ENCODE assay signal across 10 mouse cellular contexts in the genomic region with DNA sequence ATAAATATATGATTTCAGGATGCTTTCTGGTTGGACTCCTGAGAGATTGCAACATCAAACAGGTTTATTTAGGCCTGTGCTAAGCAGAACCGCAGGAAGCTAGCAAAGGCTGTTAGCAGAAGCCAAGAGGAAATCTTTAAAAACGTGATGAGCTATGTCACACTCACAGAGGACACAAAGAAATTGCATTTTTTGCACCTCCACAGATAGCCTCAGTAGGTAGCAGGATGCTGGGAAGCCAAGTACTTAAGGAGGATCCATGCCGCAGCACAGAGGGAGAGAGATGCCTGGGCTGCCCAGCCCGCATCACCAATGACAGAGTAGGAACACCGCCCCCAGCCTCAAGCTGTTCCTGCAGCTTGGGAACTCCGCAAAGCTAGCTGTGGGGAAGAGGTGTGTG.
DNase-seq lines count a peak whose midpoint lies in the region; ATAC-seq and TF ChIP-seq lines count a peak whose summit lies in the region.
"Had no signal": no experiment of that assay in that cellular context is flagged by ENCODE, and none has a peak within 500 bp of the region (broad histone marks: within the 10 kb centered on the region; RNA-seq: fewer than 3 reads in every experiment).

No protein-coding gene starts in this region.

- intact Hi-C loops in gastrocnemius, postnatal 36 days (cut with DNase I) = no loop called here

- peak; percentile 11 for DNase-seq in ZHBTc4 (ENCODE audit: low read depth, low spot score)
- peak; percentile 81 to 85 for DNase-seq in layer of hippocampus, adult 2 months (ENCODE audit: low spot score in 2 of 2)
- no peak for DNase-seq in gastrocnemius, postnatal 36 days
- no peak for DNase-seq in ovary, postnatal 10 days (ENCODE audit: low spot score)
- DNase-seq in testis, postnatal 10 days (ENCODE audit: low spot score) = no peak

- no peak for ATAC-seq in embryonic facial prominence, embryonic 12.5 days (ENCODE audit: insufficient number of reproducible peaks, insufficient read depth, low FRiP score, low TSS enrichment)
- peak; percentile 96 for ATAC-seq in midbrain, embryonic 13.5 days
- no peak for ATAC-seq in liver, embryonic 12.5 days

- TF ChIP-seq CTCF in layer of hippocampus, adult 2 months (conservative IDR thresholded peaks at IDR 0.05) = no peak

- no peaks in the 10 kb centered on the region for H3K36me3 ChIP-seq in embryonic facial prominence, embryonic 12.5 days
- H3K36me3 ChIP-seq in midbrain, embryonic 13.5 days = no peaks in the 10 kb centered on the region
- H3K36me3 ChIP-seq in liver, embryonic 12.5 days = no peaks in the 10 kb centered on the region
- H3K36me3 ChIP-seq: lung, embryonic 15.5 days had no signal

- H3K9me3 ChIP-seq in embryonic facial prominence, embryonic 12.5 days = no peaks in the 10 kb centered on the region
- no peaks in the 10 kb centered on the region for H3K9me3 ChIP-seq in midbrain, embryonic 13.5 days
- no peaks in the 10 kb centered on the region for H3K9me3 ChIP-seq in liver, embryonic 12.5 days (replicated peaks)
- H3K9me3 ChIP-seq: lung, embryonic 15.5 days had no signal

- no peak overlapping the region for H3K4me2 ChIP-seq in embryonic facial prominence, embryonic 12.5 days (replicated peaks)
- H3K4me2 ChIP-seq in midbrain, embryonic 13.5 days (replicated peaks) = no peak overlapping the region
- no peak overlapping the region for H3K4me2 ChIP-seq in liver, embryonic 12.5 days
- H3K4me2 ChIP-seq: lung, embryonic 15.5 days had no signal

- H3K27me3 ChIP-seq in embryonic facial prominence, embryonic 12.5 days = no peaks in the 10 kb centered on the region
- no peaks in the 10 kb centered on the region for H3K27me3 ChIP-seq in midbrain, embryonic 13.5 days
- no peaks in the 10 kb centered on the region for H3K27me3 ChIP-seq in liver, embryonic 12.5 days (replicated peaks)
- H3K27me3 ChIP-seq: lung, embryonic 15.5 days had no signal

- WGBS in embryonic facial prominence, embryonic 12.5 days = 15% methylated on average over 6 of the region's 6 CpGs
- WGBS in midbrain, embryonic 13.5 days = 8% methylated on average over 6 of the region's 6 CpGs
- WGBS in liver, embryonic 12.5 days (ENCODE audit: insufficient replicate concordance) = 21% methylated on average over 6 of the region's 6 CpGs

- H3K27ac ChIP-seq in embryonic facial prominence, embryonic 12.5 days = no peak overlapping the region
- H3K27ac ChIP-seq in layer of hippocampus, adult 2 months = peak overlapping the region; percentile 87
- H3K27ac ChIP-seq in midbrain, embryonic 13.5 days = peak overlapping the region; percentile 52
- no peak overlapping the region for H3K27ac ChIP-seq in liver, embryonic 12.5 days
- H3K27ac ChIP-seq: lung, embryonic 15.5 days had no signal

- no peak overlapping the region for H3K4me3 ChIP-seq in embryonic facial prominence, embryonic 12.5 days
- no peak overlapping the region; the same call in 1 of the 2 replicates for H3K4me3 ChIP-seq in layer of hippocampus, adult 2 months
- H3K4me3 ChIP-seq in midbrain, embryonic 13.5 days (replicated peaks) = no peak overlapping the region
- H3K4me3 ChIP-seq in liver, embryonic 12.5 days = no peak overlapping the region
- H3K4me3 ChIP-seq: erythroblast, embryonic 14.5 days; lung, embryonic 15.5 days had no signal

- H3K4me1 ChIP-seq in embryonic facial prominence, embryonic 12.5 days = peaks cover 8% of the 10 kb centered on the region
- peaks cover 20% of the 10 kb centered on the region for H3K4me1 ChIP-seq in midbrain, embryonic 13.5 days (replicated peaks)
- no peaks in the 10 kb centered on the region for H3K4me1 ChIP-seq in liver, embryonic 12.5 days

- 0 out of 2 replicates have a peak overlapping the region, but pooled peaks have one; percentile 15 for H3K9ac ChIP-seq in embryonic facial prominence, embryonic 12.5 days
- peak overlapping the region; percentile 39; the same call in 1 of the 2 replicates for H3K9ac ChIP-seq in midbrain, embryonic 13.5 days (replicated peaks)
- no peak overlapping the region for H3K9ac ChIP-seq in liver, embryonic 12.5 days
- H3K9ac ChIP-seq: lung, embryonic 15.5 days had no signal

Comparison
In these comparisons a context has a peak if more than half of its experiments do, and no peak if none do; other contexts are left out.
1. DNase-seq: peak in ZHBTc4 (single experiment) and layer of hippocampus, adult 2 months (2 of 2); none in gastrocnemius, postnatal 36 days (0 of 2), ovary, postnatal 10 days (single experiment) and testis, postnatal 10 days (single experiment).
2. H3K27ac ChIP-seq: peak in layer of hippocampus, adult 2 months (single experiment) and midbrain, embryonic 13.5 days (single experiment); none in embryonic facial prominence, embryonic 12.5 days (single experiment) and liver, embryonic 12.5 days (single experiment).